Mouse (Mus musculus): ENCODE measurements at regions not wholly inside any gene's neighbourhood (a gene's known extent, or its start where the extent isn't known, plus 50 kb on each side); places are given as distances from the start of the nearest gene placed in this dataset.

DNA sequence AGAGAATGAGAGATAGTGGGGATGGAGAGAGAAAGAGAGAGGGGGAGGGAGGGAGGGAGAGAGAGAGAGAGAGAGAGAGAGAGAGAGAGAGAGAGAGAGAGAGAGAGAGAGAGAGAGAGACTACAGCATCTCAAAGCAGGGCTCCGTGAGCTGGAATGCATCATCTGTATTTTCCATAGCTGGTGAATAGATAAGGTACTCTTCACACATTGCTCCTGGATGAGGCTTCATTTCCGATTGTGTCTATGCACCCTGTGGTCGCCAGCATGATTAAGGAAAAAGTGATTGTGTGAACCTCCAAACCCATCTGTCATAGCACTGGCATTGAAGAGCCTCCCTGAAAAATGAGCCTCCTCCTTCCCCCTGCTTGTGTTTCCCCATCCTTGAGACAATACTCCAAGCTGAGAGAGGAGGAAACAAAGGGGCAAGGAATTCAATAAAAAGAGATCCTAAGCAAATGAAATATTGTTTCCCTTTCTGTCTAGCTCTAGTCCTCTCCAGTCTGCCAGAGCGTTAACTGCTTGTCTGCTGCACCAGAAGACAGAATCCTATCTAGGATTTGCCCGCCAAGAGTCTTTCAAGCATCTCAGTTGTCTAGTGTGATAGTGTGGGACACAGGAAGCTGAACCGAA, 130.4 kb upstream of the Spats2l start:
- DNase-seq (ENCODE audit: low spot score in 2 of 2) = no peak

DNA sequence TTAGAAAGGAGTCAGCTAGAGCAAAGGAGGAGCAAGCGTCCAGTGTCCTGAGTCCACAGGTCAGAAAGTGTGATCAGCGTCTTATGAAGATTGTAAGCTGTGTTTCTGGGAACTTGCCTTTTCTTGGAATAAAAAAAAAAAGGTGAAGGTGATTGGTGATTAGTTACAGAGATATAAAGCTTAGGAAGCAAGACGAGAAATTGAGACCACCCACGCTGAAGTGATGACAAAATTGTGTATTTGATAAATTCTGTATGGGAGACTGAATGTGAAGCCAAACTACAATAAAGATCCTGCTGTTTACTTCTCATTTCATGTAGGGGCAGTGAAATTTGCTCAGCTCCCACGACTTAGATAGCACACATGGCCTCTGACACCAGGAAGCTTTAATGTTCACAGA, 109.0 kb upstream of the Spats2l start:
- no peak for DNase-seq (ENCODE audit: low spot score in 2 of 2)

DNA sequence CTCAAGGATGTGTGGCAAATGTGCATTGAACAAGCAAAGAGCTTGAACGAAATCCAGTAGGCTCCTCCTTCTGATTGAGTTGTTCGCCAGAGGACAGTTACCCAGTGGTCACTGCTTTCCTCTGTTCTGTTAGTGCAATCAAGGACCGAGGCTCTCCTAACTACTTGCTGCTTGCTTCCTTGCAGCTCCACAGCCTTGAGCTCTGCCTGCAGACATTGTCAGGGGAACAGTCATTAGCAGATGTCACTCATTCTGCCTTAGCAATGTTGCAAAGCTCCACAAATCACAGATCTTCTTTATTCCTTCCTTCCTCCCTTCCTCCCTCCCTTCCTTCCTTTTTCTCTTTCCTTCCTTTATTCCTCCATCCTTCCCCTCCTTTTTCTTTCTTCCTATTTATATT, 108.2 kb upstream of the Spats2l start:
- no peak for DNase-seq (ENCODE audit: low spot score in 2 of 2)

DNA sequence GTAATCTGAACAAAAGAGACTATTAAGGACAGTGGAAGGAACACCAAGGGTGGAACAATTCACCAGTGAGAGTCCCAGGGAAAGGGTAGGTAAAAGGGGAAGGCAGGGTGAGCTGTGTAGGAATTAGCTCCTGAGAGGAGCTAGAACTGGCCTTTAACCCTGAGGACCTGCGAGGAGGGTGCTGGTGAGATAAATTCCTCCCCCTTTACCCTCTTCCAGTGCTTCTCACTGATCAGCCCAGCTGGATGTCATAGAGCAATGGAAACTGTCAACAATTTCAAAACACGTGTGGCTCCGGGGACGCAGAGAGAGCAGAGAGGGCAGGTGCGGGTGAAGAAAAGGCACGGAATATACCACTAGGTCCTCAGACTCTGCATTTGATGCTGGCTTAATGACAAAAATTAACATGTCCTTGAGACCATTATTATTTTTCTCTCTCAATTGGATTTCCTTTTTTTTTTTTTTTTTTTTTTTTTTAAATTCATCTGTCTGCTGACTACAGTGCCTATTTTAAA, 107.7 kb upstream of the Spats2l start:
- no peak for DNase-seq (ENCODE audit: low spot score in 2 of 2)

DNA sequence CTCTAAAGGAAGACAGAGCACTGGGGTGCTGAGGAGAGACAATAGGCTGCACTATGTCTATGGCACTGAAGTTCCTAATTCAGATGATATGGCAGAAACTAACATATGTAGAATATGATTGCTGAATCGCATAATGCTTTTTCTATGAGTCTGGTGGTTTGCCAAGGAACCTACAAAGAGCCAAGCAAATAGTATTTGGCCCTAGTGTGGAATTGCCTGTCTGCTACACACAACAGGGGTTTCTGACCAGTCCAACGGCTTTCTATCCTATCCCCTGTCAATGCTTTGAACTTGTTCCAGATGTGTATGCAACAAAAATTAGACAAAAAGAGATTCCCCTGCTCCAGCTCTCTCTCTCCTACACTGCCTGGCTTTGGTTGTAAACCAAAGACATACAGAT, 100.5 kb upstream of the Spats2l start:
- DNase-seq (ENCODE audit: low spot score in 2 of 2) = no peak

DNA sequence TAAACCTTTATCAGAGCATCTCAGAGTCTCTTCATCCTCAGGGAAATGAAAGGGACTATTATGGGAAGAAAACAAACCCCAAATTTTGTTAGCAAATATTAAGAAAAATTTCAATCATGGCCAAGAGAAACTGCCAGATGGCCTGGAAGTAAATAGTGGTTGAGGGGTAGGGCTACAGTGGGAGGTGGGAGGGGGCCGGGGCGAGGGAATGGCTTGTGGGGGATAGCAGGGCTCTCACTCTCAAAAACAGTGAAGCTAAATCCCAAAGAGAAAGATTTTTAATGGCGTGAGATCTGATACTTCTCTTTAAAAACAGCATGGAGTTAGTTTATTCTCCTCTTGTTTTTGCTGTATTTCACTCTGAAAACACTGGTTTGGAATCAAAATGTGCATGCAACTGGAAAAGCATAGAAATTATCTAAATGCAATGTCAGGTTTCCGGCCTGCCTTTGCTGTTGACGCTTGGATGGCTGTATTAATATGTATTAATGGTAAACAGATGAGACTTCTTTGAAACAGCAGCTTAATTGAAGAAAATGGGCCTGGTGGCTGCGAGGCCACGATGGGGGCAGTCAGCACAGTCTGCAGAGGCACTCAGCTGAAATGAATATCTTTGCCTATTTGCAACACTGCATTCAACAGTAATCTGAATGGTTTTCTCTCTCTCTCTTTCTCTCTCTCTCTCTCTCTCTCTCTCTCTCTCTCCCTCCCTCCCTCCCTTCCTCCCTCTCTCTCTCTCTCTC, 99.8 kb upstream of the Spats2l start:
- DNase-seq (ENCODE audit: low spot score in 2 of 2) = no peak

DNA sequence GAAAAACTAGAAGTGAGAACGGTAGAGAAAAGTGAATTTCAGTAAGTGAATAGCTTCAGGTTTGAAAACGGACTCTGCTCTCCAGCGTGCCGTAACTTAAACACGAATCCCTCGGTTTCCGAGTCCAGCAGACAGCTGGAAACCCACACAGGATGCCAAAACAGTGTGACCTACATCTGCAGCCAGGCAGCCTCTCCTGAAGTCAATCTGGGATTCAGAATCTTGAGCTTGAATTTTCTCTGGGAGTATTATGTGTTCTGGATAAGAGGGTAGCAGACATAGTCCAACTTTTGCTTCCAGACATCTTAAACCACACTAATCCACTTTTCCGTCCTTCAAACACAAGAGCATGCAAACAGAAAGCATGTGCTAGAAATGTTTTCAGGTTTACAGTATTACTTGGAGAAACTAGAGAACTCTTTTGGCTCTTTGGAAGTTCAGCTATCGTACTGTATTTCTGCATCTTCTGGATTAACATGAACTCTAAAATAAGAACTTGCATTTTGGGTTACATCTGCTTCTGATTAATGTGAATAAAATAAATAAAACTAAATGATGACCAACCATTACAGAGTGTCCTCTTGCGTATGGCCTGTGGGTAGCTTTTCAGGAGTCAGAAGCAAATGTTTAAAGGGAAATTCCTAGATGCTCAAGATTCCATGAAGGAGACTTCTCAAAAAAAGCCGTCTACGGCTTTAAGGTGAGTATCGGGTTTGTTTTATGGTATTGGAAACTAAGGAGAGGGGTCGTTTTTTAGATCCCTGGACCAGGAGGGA, 89.4 kb upstream of the Spats2l start:
- no peak for DNase-seq (ENCODE audit: low spot score in 2 of 2)

DNA sequence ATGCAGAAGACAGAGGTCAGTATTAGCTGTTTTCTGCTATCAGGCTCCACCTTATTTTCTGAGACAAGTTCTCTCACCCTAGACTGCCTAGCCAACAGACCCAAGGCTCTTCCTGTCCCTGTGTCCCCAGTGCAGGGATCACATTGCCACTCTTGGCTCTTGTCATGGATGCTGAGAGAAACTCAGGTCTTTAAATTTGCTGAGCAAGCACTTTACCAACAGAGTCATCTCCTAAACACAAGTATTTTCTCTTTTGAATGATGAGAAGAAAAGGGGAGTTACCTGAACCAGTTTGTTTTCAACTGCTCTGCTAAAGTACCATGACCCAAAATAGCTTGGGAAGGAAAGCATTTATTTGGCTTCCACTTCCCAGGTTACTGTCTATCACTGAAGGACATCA, 84.7 kb upstream of the Spats2l start:
- no peak for DNase-seq (ENCODE audit: low spot score in 2 of 2)

DNA sequence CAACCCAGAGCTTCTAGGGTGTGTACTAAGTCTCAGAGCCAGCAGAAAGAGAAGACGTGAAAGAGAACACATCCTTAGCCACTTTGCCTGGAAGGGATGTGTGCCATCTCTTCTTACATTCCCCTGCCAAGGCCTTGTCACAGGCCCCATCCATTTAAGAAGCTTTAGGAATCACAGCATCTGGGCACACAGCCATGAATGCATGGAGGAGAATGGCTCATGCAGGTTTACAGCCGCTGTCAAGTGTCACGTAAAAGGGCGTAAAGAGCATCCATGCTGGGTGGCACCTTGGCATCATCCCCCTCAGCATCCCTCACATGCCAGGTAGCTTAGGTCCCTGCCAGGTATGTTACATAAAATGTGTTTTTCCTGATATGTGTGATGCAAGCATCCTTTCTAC, 66.1 kb upstream of the Spats2l start:
- DNase-seq (ENCODE audit: low spot score in 2 of 2) = no peak

DNA sequence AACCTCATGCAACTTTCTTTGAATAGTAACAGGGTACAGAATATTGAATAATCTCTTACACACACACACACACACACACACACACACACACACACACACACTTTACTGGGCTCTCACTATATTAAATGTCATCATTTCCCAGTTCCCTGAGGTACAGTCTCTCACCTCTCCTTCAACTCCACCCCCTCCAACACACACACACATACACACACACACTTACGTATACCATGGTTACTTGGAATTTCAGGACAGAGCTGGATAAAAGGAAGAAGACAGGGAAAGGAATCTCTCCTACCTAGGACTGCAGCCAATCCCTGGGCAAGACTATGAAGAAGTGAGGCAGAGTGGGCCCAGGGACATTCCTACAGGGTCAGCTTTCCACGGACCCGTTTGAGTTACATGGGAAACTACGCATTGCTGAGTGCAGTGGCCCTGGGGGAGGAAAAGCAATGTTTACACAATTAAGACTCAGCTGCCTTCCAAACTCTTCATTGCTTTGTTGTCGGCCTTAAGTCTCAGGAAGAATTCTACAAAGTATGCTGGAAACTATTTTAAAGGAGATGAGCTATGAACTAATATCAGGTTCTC, 61.0 kb upstream of the Spats2l start:
- DNase-seq (ENCODE audit: low spot score in 2 of 2) = no peak

DNA sequence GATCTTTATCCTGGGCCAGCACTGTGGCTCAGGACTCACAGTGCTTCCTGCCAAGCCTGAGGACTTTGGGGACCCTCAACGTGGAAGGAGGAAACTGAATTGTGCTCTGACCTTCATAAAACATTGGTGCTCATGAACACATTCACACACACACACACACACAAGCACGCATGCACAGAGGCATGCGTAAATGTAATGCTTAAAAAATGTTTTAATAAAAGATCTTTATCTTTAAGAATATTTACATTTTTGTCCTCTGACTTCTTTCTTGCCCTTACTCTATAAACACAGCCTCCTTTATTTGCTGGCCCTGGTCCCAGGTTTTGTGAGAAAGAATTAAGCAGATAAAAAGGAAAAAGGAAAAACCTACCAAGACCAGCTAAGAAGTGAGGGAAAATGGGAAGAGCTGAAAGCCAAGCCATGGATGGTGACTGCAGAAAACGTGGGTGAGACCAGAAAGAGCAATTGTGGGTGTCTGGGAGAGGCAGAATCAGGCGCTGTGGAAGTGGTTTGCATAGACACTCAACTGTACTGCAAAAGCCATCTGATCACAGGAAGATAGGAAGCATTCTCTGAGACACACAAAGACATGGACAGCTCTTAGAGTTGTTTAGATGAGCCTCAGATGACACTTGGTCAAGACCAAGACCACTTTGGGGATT, 56.7 kb upstream of the Spats2l start:
- DNase-seq (ENCODE audit: low spot score in 2 of 2) = no peak

DNA sequence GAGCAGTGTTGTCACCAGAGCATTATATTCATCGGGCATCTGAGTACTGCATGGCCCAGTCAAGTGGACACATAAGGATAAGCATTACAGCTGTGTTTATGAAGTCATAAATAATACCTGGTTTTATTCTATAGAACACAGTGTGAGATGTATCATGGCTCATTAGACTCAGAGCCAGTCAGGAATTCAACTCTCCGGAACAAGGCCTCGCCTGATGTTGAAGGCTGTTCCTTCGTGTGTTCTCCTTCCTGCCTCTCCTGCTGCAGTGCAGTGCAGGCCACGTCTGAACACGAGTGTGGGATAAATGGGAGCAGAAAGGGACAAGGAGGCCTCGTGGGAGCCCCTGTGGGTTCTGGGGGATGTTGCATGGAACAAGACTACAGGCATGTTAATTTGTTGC, 55.6 kb upstream of the Spats2l start:
- DNase-seq (ENCODE audit: low spot score in 2 of 2) = no peak

Measured in frontal cortex, postnatal 36 days (tissue).